Mouse (Mus musculus) liver (tissue): ENCODE measurements at regions not wholly inside any gene's neighbourhood (a gene's known extent, or its start where the extent isn't known, plus 50 kb on each side); places are given as distances from the start of the nearest gene placed in this dataset.
A peak's percentile ranks its signal among the peaks of the same experiment; 100 is the strongest.
"Not testable (repeated sequence)": the region's sequence is repeated elsewhere in the genome, so short reads cannot be mapped to it uniquely, and the experiment has no call there.

Experiments
- DNase-seq: peaks from one replicate; pipeline ENCODE4 v3.0.0-alpha.2; 2020; ENCODE audit warnings: mixed read lengths

GRCm38 (mm10) chr16:42515929-42516328 is 175.5 kb upstream of the Gap43 start:
- no peak for DNase-seq

- DNase-seq, result no peak
Measured at GRCm38 (mm10) chr16:42505107-42505506, 164.7 kb upstream of the Gap43 start.

- DNase-seq, result no peak
Measured at GRCm38 (mm10) chr16:42501713-42502112, 161.3 kb upstream of the Gap43 start.

GRCm38 (mm10) chr16:42501109-42501508 is 160.7 kb upstream of the Gap43 start:
- not testable (repeated sequence) for DNase-seq

GRCm38 (mm10) chr16:42499514-42499913 is 159.1 kb upstream of the Gap43 start:
- DNase-seq, result no peak

GRCm38 (mm10) chr16:42498368-42498767 is 157.9 kb upstream of the Gap43 start:
- no peak for DNase-seq

- DNase-seq, result no peak
Measured at GRCm38 (mm10) chr16:42493596-42493995, 153.1 kb upstream of the Gap43 start.

- no peak for DNase-seq
Measured at GRCm38 (mm10) chr16:42488745-42489144, 148.3 kb upstream of the Gap43 start.

GRCm38 (mm10) chr16:42479978-42480377 is 139.5 kb upstream of the Gap43 start:
- DNase-seq, result no peak

GRCm38 (mm10) chr16:42466976-42467375 is 126.5 kb upstream of the Gap43 start:
- DNase-seq, result no peak

- peak; percentile 3 for DNase-seq
Measured at GRCm38 (mm10) chr16:42456335-42456984, 116.0 kb upstream of the Gap43 start.

GRCm38 (mm10) chr16:42453338-42453737 is 112.9 kb upstream of the Gap43 start:
- DNase-seq, result no peak

GRCm38 (mm10) chr16:42449840-42450444 is 109.5 kb upstream of the Gap43 start:
- no peak for DNase-seq

GRCm38 (mm10) chr16:42444863-42445423 is 104.5 kb upstream of the Gap43 start:
- DNase-seq, result peak; percentile 2

GRCm38 (mm10) chr16:42444408-42444862 is 104.0 kb upstream of the Gap43 start:
- DNase-seq, result no peak

GRCm38 (mm10) chr16:42440822-42441221 is 100.4 kb upstream of the Gap43 start:
- DNase-seq, result no peak

GRCm38 (mm10) chr16:42431529-42431928 is 91.1 kb upstream of the Gap43 start:
- DNase-seq, result no peak

- no peak for DNase-seq
Measured at GRCm38 (mm10) chr16:42416673-42417072, 76.2 kb upstream of the Gap43 start.

- not testable (repeated sequence) for DNase-seq
Measured at GRCm38 (mm10) chr16:42412031-42412430, 71.6 kb upstream of the Gap43 start.

GRCm38 (mm10) chr16:42396596-42396995 is 56.1 kb upstream of the Gap43 start:
- DNase-seq, result no peak
